Mouse (Mus musculus) layer of hippocampus, postnatal 14 days (tissue): Measurements from ENCODE around the gene Trabd2b. TPM values are rescaled to one million over a fixed set of nuclear protein-coding genes. Genes with fewer than 3 reads are reported as not detected.

Experiments
- DNase-seq, 2 experiments: peaks; one replicate each; pipeline ENCODE4 v3.0.0; 2021 to 2022; ENCODE audit warnings: low spot score in 2 of 2, mixed read lengths in 1 of 2
- total RNA-seq, 2 experiments: library from RNA; stranded (reverse); gene quantifications; 2 replicates each; pipeline ENCODE4 v1.2.3; 2021

Trabd2b gene
- total RNA-seq, 2 experiments from 2014 or later, result 1.1 TPM

DNA sequence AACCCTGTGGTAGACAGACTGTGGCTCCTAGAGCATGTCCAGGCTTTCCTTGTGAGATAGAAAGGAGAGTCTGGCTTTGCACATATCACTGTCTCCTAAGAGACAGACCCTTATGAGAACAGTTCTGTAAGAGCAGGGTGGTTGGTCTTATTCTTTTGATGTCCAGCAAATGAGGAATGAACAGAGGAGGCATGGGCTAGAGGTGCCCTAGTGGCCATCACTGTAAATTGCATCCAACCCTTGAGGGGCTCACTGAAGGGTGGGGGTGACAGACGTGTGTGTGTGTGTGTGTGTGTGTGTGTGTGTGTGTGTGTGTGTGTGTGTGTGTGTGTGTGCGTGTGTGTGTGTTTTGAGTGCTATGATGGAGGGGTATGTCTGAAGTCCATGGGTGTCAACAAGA, 32.2 kb downstream of the Trabd2b start:
- no peak for DNase-seq

DNA sequence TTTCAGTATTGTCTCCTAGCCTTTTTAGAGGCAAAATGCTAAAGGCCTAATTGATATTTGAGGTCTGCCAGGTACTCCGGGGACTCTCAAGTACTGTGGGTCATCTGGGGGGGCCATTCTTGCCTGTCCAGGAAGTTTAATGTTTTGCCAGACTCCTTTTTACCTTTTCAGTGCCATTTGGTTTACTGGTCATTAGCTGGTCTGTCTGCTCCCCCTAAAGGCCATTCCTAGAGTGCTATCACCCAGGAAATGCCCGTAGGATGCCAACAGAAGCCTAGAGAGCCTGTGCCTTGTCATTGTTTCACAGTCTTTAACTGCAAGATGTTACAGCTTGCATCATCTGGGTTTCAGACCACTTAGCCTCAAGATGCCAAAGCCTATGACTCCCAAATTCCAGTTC, 35.7 kb downstream of the Trabd2b start:
- no peak for DNase-seq

DNA sequence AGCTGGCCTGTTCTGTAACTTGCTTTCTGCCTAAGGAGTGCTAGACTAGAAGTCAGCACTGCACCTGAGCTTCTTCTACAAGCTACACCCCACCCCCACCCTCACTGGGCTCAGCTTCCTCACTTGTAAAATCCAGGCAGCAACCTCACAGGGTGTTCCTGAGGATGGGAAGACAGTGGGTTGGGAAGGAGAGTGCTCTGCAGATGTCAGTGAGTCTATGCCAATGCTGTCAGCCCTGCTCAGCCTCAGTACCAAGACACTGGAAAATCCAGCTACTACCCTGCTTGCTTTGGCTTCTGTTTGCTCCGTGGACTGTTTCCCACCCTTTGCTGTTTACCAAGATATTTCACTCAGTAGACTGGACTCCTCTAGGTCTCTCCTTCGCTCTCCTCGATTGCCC, 36.1 kb downstream of the Trabd2b start:
- no peak for DNase-seq

DNA sequence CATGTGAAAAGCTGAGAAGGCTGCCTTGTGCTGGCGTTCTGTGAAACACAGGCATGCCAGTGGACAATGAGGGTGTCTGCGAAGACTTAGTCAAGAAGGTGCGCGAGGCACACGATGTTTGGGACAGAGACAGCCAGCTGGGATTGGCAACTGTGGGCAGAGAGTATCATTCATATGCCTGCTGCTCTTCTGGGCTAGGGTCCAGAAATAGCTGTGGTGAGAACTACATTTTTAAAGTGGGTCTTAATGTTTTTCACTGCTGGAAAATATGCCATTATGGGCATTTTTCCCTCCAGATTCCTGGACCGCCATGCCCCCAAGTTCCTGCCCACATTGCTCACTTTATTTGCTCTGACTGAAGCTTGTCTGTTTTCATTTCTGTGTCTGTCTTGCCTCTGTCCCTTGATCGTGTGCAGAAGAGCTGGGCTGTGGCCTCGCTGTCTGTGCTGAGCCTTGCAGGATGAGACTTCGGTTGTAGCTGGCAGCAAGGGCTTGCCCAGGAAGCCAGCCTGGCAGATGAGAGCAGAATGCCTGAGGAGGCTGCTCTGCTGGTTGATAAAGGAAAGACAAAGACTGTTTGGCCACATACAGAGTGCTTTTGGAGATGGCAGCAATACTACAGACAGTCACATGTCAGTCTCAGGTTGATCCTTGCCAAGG, 42.0 kb downstream of the Trabd2b start:
- DNase-seq, result peak in 1 of 2 experiments; percentile 25

DNA sequence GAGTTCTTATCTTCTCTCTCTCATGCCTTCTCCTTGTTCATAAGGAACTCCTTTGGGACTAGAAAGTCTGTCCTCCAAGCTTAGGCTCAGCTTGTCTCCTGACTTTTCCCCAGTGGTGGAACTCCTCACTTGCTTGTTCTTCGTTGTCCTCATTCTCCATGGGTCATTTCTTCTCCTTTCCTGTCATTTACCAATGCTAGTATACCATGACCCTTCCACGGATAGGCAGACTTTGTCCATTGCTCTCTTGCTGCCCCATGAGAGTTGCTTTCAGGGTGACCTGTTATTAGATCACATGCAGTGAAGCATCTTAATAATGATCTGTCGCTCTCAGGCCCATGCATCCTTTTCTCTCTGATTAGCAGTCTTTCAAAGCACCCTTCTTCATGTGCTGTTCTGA, 46.6 kb downstream of the Trabd2b start:
- no peak for DNase-seq

DNA sequence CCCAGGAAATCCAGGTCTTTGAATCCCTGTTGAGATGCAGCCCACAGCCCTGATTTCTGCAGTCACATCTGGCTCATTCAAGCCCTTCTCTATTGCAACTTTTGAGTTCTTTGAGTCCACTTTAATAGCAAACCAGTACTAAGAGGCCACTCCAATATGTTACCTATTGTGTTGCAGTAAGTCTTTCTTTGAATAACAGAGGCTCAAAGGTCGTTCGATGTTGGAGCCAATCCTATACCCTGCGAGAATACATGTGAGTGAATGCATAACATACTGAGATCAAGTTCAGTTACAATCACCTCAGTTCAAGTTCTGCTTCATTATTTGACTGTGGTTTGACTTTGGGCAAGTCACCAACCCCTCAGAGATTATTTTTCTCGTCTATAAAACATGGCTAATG, 47.5 kb downstream of the Trabd2b start:
- DNase-seq, result no peak

DNA sequence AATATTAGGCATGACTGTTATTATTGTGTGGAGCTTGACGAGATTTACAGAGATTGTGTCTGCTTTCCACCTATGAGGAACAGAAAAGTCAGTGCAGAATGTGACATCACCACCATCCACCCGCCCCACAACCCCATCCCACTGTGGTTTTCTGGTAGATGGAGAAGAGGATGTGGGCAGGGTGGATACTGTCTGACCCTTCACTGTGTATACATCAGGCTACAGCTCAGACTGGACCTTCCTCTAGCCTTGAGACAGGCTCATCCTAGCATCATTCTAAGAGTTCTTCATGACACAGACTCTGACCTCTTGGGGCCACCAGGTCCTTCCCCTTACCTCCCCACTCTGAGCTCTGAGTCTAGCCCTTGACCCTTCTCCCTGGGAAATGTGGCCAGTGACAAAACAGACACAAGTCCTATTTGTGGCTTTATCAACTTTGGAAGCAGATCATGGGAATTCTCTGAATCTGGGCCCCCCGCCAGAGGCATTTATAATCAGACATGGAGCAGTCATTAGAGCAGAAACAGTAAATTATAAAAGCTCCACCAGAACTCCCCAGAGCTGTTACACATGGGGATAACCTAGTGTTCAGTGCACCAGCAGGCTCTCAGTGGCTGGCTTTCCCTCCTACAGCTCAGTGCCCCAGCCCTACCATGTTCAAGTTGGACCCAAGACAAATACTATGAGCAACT, 48.1 kb downstream of the Trabd2b start:
- DNase-seq, result peak in 1 of 2 experiments; percentile 60

DNA sequence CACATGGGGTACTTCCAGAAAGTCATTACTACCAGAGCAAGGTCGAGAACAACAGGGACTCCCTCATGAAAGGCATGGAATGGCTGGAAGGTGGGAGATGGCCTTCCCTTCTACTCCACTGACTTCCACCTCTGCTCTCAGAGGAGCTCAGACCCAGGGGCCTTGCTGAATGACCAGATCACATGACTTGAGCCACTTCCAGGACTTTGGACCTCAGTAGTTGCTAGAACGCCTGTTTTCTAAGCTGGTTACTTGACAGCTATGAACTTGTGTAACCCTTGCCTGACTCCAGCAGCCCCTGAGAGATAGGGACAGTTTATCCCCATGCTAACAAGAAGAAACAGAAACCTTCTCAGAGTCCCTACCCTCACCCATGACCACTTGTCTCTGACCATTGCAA, 50.6 kb downstream of the Trabd2b start:
- DNase-seq, result no peak

DNA sequence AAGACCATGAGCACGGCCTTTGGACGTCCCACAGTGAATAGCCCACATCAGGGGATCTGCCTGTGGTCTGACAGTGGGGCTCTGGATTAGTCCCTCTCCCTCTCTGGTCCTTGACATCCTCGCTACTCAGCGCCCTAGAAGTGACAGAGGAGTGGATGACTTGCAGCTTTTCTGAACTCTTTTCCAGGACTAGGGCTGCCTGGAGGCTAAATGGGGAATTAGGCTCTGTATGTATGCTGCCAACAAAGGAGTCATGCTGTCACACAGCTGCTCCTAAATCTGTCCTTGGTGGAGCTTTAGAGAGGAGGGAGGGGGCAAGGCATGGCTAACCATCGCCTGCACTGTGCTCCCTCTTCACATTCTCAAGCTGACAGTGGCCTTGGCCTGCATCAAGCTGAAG, 53.1 kb downstream of the Trabd2b start:
- no peak for DNase-seq

DNA sequence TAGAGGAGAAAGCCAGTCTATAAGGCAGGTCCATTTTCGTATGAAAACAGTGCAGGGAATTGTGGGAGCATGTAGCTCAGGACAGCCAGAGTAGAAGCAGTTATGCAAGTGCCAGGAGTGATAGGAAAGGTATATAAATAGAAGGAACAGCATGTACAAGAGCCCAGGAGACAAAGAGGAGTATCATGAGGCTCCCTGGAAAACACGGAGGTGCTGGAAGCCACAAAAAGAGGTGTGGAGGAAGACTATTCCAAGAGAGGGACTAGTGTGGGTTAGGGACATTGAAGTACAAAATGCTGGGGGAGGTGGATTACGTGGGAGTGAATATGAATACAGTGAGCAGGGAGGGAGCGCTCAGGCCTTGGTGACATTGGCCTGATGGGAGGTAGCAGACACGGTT, 53.9 kb downstream of the Trabd2b start:
- DNase-seq, result no peak

DNA sequence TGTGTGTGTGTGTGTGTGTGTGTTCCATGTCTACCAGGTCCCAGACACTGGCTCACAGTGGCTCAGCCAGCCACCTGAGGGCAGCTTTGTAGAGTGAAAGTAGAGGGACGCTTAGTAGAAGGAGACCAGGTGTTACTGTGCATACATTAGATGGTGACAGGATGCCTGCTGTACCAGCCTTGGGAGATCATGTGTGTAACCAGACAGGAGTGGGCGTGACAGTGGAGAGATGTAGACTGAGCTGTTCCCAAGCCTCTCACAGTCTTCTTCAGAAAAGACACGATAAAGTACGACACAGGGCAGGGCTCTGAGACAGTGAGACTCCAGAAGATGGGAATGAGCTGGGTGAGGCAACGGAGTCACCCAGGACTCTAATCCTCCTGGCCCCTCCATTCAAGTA, 54.6 kb downstream of the Trabd2b start:
- DNase-seq, result no peak

DNA sequence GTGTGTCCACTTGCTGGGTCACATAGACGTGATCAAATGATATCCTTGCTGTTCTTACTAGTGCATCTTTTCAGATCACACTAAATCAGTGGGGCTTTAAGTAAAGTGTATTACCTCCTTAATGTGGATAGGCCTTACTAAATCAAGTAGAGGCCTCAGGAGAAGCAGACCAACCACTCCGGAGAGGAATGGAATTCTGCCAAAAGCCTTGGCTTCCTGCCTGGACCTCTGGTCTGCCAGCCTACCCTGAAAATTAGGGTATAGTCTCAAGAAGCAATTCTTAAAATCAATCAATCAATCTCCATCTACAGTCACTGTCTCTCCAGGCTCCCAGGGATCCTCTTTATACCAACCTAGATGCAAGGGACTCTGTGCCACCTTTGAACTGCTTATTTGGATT, 59.1 kb downstream of the Trabd2b start:
- no peak for DNase-seq

DNA sequence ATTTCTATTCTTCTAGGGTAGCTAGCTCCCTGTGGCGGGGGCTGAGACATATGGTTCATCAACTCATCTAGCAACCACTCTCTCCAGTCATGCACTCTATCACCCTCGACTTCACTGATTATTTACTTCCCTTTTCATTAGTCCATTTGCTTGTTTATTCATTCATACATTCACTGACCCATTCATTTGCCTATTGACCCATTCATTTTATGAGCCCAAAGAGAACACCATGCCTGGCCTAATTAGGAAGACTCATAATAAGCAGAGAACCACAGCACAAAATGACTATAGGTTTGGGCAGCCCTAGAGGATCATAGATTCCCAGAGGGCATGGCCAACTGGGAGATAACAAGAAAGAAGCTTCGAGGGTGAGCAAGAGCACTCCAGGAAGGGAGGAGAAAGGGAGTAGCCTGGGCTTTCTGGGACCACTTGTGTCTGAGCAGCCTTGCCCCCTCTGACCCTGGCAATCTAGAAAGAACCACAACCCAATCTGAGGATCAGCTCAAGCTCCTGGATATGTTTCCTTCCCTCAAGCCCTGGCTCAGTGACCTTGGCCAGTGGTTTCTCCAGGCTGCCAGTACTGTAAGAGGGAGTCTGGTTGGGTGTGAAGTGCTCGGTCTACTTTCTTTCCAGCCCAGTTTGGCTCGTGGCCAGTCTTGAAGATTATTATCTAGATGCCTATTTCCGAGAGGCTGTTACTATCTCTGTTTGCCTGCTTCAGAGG, 61.0 kb downstream of the Trabd2b start:
- DNase-seq, result no peak

DNA sequence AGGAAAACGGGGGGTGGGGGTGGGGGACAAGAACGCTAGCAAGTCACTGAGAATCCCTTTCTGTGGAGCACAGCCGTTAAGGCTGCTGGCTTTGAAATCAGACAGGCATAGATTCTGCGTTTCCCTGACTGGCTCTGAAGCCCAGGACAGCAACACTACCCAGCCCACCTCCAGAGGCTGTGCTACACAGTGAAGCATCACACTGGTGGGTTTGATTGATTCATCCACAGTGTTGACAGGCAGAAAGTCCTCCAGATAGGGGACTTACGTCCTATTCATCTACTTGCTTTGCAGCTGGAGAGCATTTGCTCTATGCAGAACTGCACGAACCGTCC, 61.5 kb downstream of the Trabd2b start:
- no peak for DNase-seq

DNA sequence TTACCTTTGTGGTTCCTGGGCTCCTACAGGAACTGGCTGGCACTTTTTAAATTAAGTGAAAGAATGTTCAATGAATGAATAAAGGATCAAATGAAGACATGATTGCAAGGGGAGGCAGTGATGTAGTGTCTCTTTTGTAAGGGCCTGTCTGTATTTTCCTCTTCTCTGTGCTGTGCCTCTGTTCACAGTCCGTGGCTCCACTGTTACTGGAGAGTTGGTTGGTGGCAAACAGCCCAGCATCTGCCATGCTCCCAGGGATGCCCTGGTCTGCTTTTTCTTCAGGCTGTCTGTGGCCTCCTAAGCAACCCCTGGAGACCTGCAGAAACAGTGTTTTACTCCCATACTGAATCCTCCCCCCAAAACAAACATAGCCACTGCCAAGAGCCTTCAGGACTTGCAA, 63.4 kb downstream of the Trabd2b start:
- DNase-seq, result no peak

DNA sequence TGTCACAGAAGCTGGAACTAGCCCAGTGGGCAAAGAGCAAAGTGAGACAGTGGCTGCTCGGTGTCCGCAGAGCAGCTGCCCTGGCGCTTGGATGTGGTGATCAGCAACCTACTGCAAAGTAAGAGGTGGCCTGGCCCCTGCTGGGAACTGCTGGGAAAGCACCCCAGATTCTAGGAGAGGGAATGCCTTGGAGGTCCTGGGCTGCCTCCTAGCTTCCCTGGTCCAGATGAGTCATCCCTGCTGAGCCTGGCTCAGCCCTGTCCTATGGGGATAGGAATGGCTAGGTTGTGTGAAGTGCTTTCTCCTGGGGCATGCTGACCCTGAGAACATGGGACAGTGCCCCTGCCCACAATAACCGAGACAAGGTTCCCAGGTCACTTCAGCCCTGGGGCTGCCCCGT, 65.6 kb downstream of the Trabd2b start:
- no peak for DNase-seq

DNA sequence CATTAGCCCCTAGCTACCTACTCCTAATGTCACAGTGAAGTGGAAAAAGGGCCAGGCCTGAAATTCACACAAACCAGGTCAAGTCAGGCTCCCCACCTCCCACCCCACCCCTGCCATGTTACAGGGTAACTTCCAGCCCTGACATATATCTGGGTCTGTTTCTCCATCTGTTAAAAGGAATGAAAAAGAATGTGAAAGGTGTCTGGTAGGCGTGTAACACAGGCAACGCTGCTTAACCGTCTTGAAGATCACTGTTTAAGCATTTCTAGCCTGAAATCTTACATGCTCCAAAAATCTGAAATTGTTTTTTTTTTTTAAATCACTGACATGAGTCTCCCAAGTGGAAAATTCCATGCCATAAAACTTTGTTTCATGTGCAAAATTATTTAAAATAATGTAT, 69.8 kb downstream of the Trabd2b start:
- DNase-seq, result no peak

DNA sequence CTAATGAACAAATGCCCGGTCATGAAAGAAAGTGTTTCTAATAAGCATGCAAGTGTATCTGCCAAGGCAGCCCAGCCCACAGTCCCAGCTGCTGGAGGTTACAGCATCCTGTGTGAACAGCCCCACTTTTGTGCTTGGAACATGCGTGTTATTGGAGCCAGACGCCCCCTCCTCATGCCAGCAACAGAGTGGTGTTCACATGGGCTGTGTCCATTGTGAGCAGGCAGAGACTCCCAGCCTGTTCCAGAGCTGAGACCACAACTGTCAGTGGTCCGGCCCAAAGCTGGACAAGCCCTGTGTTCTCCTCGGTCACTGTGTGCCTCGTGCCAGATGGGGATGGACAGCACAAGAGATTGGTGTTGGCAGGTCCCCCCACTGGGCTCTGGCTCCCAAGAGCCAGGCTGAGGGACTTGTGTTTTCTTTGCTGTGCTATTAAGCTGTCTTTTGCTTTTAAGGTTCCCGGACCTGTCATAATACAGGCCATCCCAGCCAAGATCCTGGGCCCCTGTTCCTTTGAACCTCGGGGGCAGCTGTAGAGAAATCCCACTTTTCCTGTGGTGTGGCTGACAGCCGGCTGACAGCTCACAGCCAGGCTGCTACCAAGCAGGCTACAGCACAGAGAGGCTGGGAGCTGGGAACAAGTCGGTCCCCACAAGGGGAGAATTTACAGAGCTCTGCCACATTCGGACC, 70.7 kb downstream of the Trabd2b start:
- peak; percentile 65 to 71 for DNase-seq

DNA sequence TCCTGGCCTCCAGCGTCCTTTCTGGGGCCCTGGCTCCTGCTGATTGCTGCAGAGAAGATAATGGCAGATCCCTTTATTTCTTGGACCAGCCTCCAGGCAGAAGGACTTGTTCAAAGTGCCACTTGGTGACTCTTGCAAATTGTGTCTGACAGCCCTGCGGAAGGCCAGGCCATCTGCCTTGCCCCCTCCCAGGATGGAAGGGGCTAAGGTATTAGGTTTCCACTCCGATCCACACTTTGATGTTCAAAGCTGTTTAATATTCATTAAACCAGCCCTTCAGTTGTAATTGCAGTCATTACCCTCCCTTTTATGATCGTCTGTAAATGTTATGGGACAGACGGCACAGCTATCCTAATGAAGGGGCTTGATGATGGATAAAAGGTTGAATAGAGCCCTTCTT, 75.0 kb downstream of the Trabd2b start:
- no peak for DNase-seq

DNA sequence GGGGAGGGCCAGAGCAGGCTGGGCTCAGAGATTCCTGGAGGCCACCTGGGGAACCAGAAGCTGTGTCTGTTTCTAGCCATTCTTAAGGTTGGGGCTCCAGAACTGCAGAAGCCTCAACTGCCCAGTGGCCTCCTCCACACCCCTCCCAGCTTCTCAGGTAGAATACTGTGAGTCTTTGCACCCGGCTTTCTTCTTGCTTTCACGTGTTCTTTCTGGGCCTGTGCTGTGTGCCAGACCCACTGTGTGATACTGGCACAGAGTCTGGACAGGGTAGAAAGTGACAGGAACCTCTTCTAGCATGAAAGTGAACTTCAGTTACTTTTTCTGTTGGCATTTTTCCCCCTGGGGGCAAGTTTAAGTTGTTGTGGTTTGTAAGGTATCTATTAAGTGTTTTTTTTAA, 77.6 kb downstream of the Trabd2b start:
- no peak for DNase-seq

DNA sequence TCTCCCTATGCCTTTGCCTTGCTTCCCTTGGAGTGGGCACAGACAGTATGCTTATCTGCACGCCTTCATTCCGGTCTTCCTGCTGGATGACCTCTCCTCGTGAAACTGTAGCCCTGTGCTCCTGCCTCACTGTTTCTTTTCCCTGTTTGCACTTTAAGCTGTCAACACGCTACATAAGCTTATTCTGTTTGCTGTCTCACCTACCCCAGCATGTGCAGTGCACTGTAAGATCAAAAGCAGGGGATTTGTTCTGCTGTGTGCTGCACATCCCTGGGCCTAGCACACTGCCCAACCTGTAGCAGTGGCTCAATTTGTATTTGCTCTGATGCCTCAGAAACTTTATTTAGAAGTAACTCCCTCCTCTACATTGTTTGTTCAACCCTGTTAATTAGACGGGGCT, 79.5 kb downstream of the Trabd2b start:
- DNase-seq, result no peak

DNA sequence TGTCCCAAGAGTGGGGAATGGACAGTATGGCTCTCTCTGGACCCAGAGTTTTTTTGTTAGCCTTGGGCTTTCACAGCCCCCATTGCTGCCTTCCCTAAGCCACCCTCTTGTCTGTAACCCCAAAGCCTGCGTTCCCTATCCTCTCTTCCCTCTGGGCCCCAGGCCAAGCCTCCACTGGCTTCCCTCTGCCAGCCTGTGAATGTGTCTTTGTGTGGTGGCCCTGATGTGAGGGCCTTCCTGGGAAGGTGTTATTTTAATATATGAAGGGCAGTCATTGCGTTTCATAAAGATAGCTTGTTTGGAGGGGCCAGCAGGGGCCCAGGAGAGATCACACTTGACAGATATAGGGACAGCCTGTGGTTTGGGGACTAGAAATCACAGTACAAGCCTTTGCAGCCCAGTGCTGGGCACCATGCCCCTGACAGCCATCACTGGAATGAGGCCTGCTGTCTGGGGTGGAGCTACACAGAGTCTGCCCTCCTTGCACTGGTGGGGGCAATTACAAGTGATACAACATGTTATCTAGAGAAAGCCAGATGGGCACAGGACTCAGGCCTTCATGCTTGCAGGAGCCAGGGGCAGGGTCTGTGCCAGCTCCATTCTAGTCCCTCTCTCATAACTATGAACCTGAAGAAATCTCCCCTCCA, 80.5 kb downstream of the Trabd2b start:
- no peak for DNase-seq
